ENCODE assay signal across 13 mouse cellular contexts in the genomic region with DNA sequence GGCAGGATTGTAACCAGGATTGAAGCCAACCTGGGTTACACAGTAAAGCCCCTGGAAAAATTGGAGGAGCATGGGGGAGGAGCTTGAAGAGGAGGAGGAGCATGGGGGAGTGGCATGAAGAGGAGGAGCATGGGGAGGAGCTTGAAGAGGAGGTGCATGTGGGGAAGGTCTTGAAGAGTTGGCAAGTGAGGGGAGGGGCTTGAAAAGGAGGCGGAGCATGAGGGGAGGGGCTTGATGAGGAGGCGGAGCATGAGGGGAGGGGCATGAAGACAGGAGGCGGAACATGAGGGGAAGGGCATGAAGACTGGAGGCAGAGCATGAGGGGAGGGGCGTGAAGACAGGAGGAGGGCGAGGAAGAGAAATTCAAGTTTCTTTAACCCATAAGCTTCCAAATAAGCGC.
"Had no signal": no experiment of that assay in that cellular context is flagged by ENCODE, and none has a peak within 500 bp of the region (broad histone marks: within the 10 kb centered on the region; RNA-seq: fewer than 3 reads in every experiment).

No protein-coding gene starts in this region.

- H3K4me2 ChIP-seq: limb, embryonic 15.5 days; liver, embryonic 13.5 days; midbrain, embryonic 11.5 days; midbrain, embryonic 15.5 days; neural tube, embryonic 12.5 days; stomach, embryonic 15.5 days had no signal

- H3K9me3 ChIP-seq: limb, embryonic 15.5 days; liver, embryonic 13.5 days; midbrain, embryonic 15.5 days; neural tube, embryonic 12.5 days; stomach, embryonic 15.5 days had no signal

- H3K36me3 ChIP-seq: liver, embryonic 13.5 days; midbrain, embryonic 15.5 days; stomach, embryonic 15.5 days had no signal

- H3K9ac ChIP-seq: limb, embryonic 15.5 days; liver, embryonic 13.5 days; midbrain, embryonic 15.5 days; neural tube, embryonic 12.5 days; stomach, embryonic 15.5 days had no signal

- H3K4me1 ChIP-seq: liver, embryonic 13.5 days; stomach, embryonic 15.5 days had no signal

- H3K27ac ChIP-seq: limb, embryonic 15.5 days; liver, embryonic 13.5 days; midbrain, embryonic 15.5 days; neural tube, embryonic 12.5 days; stomach, embryonic 15.5 days had no signal

- ATAC-seq: midbrain, embryonic 15.5 days had no signal

- H3K27me3 ChIP-seq: limb, embryonic 15.5 days; liver, embryonic 13.5 days; midbrain, embryonic 15.5 days; neural tube, embryonic 12.5 days; stomach, embryonic 15.5 days had no signal

- DNase-seq: kidney, adult 8-10 months; kidney, postnatal 25 days; layer of hippocampus, adult 9-11 months; layer of hippocampus, postnatal 36 days; liver, embryonic 13.5 days; lung, adult 18-20 months; lung, postnatal 36 days; right cerebral cortex, postnatal 14 days had no signal

- H3K4me3 ChIP-seq: limb, embryonic 15.5 days; liver, embryonic 13.5 days; midbrain, embryonic 15.5 days; neural tube, embryonic 12.5 days; stomach, embryonic 15.5 days had no signal
